Mouse (Mus musculus): ENCODE measurements at regions not wholly inside any gene's neighbourhood (a gene's known extent, or its start where the extent isn't known, plus 50 kb on each side); places are given as distances from the start of the nearest gene placed in this dataset.

DNA sequence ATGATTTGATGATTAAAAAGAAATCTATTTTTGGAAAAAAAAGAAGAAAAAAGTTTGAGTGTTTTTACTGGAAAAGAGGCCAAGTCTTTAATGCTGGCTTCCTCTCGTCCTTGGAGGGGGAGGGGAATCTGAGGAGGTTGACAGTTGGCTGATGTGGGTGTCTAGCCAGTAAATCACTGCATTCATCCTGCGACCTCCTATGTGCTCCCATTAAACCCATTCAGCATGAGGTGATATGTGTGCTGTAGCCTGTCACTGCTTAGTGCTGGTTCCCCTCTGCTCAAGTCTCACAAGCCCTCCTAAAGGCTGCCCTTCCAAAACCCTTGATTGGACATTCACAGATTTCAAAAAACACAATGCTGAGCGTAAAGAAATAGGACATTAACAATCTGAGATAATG, 68.7 kb downstream of the Atoh1 start:
- ATAC-seq (ENCODE audit: insufficient number of reproducible peaks, insufficient read depth, low FRiP score, low TSS enrichment, low read depth), result no peak
- H3K27ac ChIP-seq, result no peak overlapping the region
- no peak overlapping the region for H3K4me2 ChIP-seq
- no peaks in the 10 kb centered on the region for H3K36me3 ChIP-seq
- H3K27me3 ChIP-seq, result peaks cover 8% of the 10 kb centered on the region; the same call in 1 of the 2 replicates
- H3K4me1 ChIP-seq, result 0 out of 2 replicates have a peak, but pooled peaks cover 2% of the 10 kb centered on the region
- WGBS, result 42% methylated on average over 3 of the region's 3 CpGs
- no peak overlapping the region for H3K4me3 ChIP-seq
- no peaks in the 10 kb centered on the region for H3K9me3 ChIP-seq
- H3K9ac ChIP-seq, result no peak overlapping the region

GRCm38 (mm10) chr6:64798804-64799203, 69.9 kb downstream of the Atoh1 start:
- Histone ChIP-seq H3K4me3 (peak overlapping the region; percentile 41), H3K36me3 (no peaks in the 10 kb centered on the region), H3K9ac (peak overlapping the region; percentile 58; the same call in 1 of the 2 replicates), H3K4me2 (peak overlapping the region; percentile 80), H3K27me3 (peaks cover 8% of the 10 kb centered on the region; the same call in 1 of the 2 replicates), H3K4me1 (0 out of 2 replicates have a peak, but pooled peaks cover 2% of the 10 kb centered on the region), H3K27ac (no peak overlapping the region), H3K9me3 (no peaks in the 10 kb centered on the region)
- ATAC-seq (ENCODE audit: insufficient number of reproducible peaks, insufficient read depth, low FRiP score, low TSS enrichment, low read depth), result no peak
- WGBS, result 55% methylated on average over 5 of the region's 5 CpGs

DNA sequence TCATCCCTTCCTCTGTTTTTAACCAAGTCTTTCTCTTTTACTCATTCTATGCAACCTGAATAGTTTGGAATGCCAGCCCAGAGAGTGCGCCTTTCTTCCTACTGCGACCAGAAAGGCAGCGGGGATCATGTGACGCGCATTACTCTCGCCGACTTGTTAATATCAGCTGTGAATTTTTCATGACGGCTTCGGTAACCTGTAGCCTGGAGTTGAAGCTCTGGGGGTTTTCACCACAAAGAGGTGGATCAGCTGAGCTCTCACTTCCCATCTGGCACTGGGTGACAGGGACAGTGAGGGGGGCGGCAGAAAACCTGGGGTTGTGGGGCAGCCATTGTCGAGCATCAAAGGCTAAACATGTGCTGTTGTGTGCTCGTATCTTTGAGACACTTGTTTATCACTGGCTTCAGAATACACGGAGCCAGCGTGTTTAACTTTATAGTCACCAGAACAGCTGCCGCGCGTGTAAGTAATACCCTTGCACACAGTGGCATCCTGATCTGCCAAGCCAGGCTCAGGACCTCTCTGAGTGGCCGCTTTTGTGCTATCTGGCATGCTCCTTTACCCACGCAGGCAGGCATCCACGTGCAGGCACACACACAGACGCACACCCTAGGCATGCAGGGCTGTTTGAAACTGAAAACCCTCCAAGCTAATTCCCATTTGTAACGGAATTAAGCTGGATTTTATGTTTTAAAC, 70.5 kb downstream of the Atoh1 start:
- Histone ChIP-seq H3K4me3 (peak overlapping the region; percentile 41), H3K9ac (peak overlapping the region; percentile 58; the same call in 1 of the 2 replicates), H3K27me3 (peaks cover 8% of the 10 kb centered on the region; the same call in 1 of the 2 replicates), H3K36me3 (no peaks in the 10 kb centered on the region), H3K4me2 (peak overlapping the region; percentile 80), H3K4me1 (0 out of 2 replicates have a peak, but pooled peaks cover 2% of the 10 kb centered on the region), H3K9me3 (no peaks in the 10 kb centered on the region), H3K27ac (no peak overlapping the region)
- 0 out of 2 replicates have a peak, but pooled peaks have one; percentile 71 for ATAC-seq (ENCODE audit: insufficient number of reproducible peaks, insufficient read depth, low FRiP score, low TSS enrichment, low read depth)
- 5% methylated on average over 22 of the region's 22 CpGs for WGBS

GRCm38 (mm10) chr6:64800965-64801364, 72.0 kb downstream of the Atoh1 start:
- H3K4me2 ChIP-seq, result no peak overlapping the region
- WGBS, result 57% methylated on average over 3 of the region's 3 CpGs
- no peak overlapping the region for H3K9ac ChIP-seq
- no peak for ATAC-seq (ENCODE audit: insufficient number of reproducible peaks, insufficient read depth, low FRiP score, low TSS enrichment, low read depth)
- H3K4me3 ChIP-seq, result no peak overlapping the region
- H3K9me3 ChIP-seq, result no peaks in the 10 kb centered on the region
- peaks cover 8% of the 10 kb centered on the region; the same call in 1 of the 2 replicates for H3K27me3 ChIP-seq
- no peaks in the 10 kb centered on the region for H3K36me3 ChIP-seq
- no peak overlapping the region for H3K27ac ChIP-seq
- H3K4me1 ChIP-seq, result 0 out of 2 replicates have a peak, but pooled peaks cover 2% of the 10 kb centered on the region

- Histone ChIP-seq H3K4me1 (no peaks in the 10 kb centered on the region), H3K4me3 (no peak overlapping the region), H3K27ac (no peak overlapping the region), H3K9ac (no peak overlapping the region), H3K9me3 (no peaks in the 10 kb centered on the region), H3K36me3 (no peaks in the 10 kb centered on the region), H3K27me3 (no peaks in the 10 kb centered on the region), H3K4me2 (no peak overlapping the region)
- WGBS, result 90% methylated on average over 1 of the region's 1 CpGs
- ATAC-seq (ENCODE audit: insufficient number of reproducible peaks, insufficient read depth, low FRiP score, low TSS enrichment, low read depth), result no peak
These were observed 86.2 kb downstream of the Atoh1 start for GRCm38 (mm10) chr6:64815115-64815514.

DNA sequence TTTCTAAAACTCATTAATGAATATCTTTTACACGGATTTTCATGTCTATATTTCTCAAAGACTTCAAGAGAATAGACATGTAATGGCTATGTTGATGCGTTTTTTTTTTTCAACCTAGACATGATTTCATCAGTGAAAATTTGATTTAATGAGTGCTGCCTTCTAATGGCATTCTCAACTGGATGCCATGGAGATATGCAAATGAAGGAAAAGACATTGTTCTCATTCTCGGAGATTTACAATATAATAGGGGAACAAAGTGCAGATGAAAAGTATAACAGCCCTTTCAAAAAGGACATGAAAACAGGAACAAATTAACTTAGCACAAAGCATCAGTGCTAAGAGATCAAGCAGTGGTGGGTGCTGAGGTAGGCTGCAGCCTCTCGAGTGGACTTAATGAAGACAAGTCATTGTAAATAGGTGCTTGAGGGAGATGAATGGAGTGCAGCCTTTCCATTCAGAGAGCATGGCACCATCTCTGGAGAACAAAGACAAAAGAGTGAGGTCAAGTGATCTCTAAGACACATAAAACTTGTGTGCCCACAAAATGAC, 120.2 kb downstream of the Atoh1 start:
- no peaks in the 10 kb centered on the region for H3K27me3 ChIP-seq
- no peaks in the 10 kb centered on the region for H3K9me3 ChIP-seq
- 78% methylated on average over 4 of the region's 4 CpGs for WGBS
- H3K4me3 ChIP-seq, result no peak overlapping the region
- H3K4me1 ChIP-seq, result no peaks in the 10 kb centered on the region
- H3K27ac ChIP-seq, result no peak overlapping the region
- no peak for ATAC-seq (ENCODE audit: insufficient number of reproducible peaks, insufficient read depth, low FRiP score, low TSS enrichment, low read depth)
- H3K9ac ChIP-seq, result no peak overlapping the region
- H3K36me3 ChIP-seq, result no peaks in the 10 kb centered on the region
- H3K4me2 ChIP-seq, result no peak overlapping the region

DNA sequence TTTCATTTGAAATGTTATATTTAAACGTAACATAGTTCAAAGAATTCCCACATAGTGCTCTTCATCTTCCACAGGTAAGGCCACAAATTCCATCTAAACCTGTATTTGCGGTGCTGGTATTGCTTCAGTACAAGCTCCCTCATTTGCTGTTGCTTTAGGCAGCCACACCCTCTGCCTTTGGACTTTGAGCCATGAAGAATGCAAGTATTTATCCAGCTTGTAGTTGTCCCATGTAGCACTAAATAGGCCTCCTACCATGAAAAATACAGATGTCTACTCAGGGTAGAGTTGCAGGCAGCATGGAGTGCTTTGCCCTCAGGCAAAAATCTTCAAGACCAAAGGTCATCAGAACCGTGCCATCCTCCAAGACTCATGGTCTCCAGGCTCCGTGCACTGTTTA, 134.0 kb downstream of the Atoh1 start:
- H3K36me3 ChIP-seq, result no peaks in the 10 kb centered on the region
- H3K27me3 ChIP-seq, result no peaks in the 10 kb centered on the region
- no peak overlapping the region for H3K4me3 ChIP-seq
- H3K4me2 ChIP-seq, result no peak overlapping the region
- no peak overlapping the region for H3K9ac ChIP-seq
- no peaks in the 10 kb centered on the region for H3K4me1 ChIP-seq
- no peak overlapping the region for H3K27ac ChIP-seq
- WGBS, result 48% methylated on average over 4 of the region's 4 CpGs
- H3K9me3 ChIP-seq, result no peaks in the 10 kb centered on the region
- ATAC-seq (ENCODE audit: insufficient number of reproducible peaks, insufficient read depth, low FRiP score, low TSS enrichment, low read depth), result no peak

DNA sequence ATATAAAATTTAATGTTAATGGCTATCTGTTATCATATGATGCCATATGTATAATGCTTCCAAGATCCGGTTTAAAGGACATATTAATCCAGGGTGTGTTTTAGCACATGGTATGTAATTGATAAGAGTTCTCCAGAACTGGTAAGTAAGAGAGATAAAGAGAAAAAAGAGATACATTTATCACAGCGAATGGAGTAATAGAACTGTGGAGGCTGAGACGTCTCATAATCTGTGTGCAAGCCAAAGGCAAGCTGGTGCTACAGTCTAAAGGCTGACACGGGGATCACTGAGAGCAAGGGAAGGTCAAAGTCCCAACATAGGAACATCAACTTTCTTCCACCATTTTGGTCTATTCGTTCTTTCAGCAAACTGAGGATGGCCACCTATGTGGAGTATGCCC, 146.0 kb upstream of the Smarcad1 start:
- H3K9ac ChIP-seq, result no peak overlapping the region
- no peak overlapping the region for H3K27ac ChIP-seq
- H3K9me3 ChIP-seq, result no peaks in the 10 kb centered on the region
- no peak overlapping the region for H3K4me2 ChIP-seq
- no peak for ATAC-seq (ENCODE audit: insufficient number of reproducible peaks, insufficient read depth, low FRiP score, low TSS enrichment, low read depth)
- H3K4me3 ChIP-seq, result no peak overlapping the region
- no peaks in the 10 kb centered on the region for H3K36me3 ChIP-seq
- 83% methylated on average over 5 of the region's 5 CpGs for WGBS
- H3K4me1 ChIP-seq, result no peaks in the 10 kb centered on the region
- H3K27me3 ChIP-seq, result no peaks in the 10 kb centered on the region
